Mouse (Mus musculus): Measurements from ENCODE around the gene Serhl.

Serhl gene

DNA sequence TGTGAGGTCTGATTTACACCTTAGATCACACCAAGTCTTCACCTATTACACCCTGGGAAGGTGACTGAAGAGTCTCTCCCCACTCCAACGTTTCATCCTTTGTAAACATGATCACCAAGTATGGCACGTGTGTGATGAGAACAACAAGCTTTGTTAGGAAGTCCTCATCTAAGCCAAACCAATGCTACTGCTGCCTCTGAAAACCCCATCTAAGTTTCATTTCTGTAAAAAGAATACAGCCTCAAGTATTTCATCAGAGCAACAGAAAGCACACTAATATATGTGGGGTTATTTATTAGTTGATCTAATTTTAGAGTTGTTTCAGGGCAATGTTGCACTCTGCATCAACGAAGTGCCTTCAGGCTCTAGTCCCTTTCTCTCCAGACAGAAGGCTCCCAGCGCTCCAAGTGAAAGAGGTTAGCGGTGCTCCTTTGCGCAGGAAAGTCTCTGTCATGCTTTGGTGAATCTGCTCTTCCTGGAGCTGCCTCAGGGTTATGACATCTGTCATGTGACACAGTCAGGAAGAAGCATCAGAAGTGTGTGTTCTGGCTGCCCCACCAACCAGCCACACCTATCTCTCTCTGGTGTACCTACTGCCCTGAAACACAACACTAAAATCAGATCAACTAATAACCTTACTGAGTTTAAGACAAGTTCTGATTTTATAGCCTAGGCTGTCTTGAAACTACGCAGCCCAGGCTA lies 40.4 kb downstream of the Serhl start:
- DNase-seq: no peak

GRCm38 (mm10) chr15:83134671-83135070 lies 45.4 kb downstream of the Serhl start:
- DNase-seq: no peak

DNA sequence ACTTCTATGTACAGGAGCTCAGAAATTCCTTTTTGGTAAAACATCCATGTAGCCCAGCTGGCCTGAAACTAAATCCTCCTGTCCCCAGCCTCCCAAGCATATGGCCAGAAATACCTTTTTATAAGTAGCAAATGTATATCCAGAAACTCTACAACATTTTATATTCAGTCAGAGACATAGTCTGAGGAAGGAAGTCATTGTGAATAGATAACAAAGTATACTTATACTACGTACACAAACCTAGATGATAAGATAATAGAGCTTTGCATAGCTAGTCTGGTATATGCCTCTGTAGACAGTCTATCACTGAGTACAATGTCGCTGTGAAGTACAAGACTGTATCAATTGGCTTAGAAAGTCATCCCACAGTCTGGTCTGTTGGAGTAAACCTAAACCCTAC lies 46.3 kb downstream of the Serhl start:
- DNase-seq: no peak

GRCm38 (mm10) chr15:83142861-83143260 lies 53.6 kb downstream of the Serhl start:
- DNase-seq: no peak

GRCm38 (mm10) chr15:83145541-83145940 lies 56.2 kb downstream of the Serhl start:
- no peak for DNase-seq

GRCm38 (mm10) chr15:83148395-83148794 lies 59.1 kb downstream of the Serhl start:
- no peak for DNase-seq

DNA sequence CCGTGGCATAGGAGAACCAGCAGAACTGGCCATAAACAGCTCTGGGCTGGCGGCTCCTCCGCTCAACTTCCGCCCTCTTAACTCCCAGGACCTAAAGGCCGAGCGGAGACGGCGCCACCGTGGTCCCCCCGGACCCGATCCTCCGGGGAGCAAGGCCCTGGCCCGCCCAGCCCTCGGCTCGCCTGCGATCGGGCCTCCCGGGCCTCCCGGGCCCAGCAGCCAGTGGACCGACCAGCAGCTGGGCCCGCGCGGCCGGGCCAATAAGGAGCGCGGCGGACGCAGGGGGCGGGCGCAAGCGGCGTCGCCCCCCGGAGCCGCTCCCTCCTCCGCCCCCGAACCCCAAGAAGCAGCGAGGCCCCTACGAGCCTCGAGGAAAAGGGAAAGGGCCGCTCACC lies 59.5 kb downstream of the Serhl start:
- no peak for DNase-seq

DNA sequence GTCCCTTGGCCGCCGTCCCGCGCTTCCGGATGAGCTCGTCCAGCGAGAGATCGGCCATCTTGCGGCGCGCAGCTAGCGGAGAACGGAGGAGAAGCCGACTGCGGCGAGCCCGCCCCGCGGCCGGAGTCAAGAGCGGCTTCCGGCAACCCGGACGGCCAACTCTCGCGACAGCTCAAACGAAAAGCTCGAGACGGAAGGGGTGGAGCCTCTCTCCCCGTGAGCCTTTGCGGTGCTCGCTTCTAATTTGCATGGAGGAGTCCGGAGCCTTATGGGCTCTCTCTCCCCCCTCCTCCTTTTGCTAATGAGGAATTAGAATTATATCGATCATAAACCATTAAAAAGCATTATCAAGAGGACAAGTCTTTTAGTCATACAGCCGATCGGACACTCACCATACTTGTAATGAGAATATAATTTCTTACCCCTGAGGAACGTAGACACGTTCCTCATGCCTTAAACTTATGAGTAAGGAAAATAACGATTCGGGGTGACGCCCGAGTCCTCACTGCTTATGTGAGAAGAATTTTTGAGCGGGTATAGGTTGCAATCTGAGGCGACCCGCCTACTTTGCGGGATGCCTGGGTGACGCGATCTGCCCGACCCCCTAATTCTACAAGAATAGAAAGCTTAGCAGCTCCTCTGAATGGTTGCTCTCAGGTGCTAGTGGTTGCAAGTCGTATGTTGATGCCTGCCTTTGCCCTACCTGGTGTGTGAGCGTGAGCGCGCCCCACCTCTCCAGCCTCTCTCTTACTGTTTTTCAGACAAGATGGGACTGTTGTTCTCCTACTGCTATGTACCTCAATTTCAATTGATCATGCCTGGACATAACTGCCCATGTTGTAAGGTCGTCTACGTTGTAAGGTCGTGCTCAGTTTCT lies 60.1 kb downstream of the Serhl start, which contains the start of gene Poldip3:
Gene Poldip3 (minus strand): TSS at position 189 of the 877 bp plus-strand sequence.
- DNase-seq: peak; percentile 99

GRCm38 (mm10) chr15:83150073-83150442 lies 60.8 kb downstream of the Serhl start:
- no peak for DNase-seq

DNA sequence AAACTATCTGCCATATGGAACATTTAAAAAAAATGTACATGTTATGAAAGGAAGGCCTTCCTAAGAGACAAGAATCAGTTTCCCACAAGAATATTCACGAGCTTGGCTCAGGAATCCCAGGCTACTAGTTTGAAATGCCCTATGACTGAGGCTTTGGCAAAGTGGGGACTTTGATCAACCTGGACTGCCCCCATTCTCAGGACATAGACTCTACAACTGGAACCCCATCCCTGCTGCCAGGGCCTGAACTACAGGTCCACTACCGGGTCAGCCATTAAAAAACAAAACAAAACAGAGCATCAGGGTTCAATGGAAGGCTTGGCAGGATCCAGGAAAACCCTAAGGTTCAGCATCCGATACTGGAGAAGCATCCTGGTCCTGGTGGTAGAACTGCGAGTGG lies 61.4 kb downstream of the Serhl start:
- DNase-seq: no peak

DNA sequence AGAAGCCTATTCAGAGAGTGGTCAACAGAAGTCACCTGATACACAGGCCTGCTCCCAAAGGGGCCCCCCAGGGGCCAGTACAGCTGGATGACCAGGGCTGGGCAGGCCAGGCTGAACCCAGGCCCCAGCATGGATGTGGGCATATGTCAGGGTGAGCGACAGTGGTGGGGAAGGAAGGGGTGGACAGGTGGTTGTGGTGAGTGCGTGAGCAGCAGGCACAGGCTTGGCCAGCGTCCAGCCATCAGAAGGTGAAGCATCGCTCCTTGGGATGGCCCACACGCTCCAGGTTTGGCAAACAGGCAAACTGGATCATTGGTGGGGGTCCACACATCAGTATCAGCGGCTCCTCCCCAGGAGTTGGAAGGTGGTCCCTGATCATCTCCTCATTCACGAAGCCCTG lies 65.0 kb downstream of the Serhl start:
- DNase-seq: no peak

GRCm38 (mm10) chr15:83155672-83156419 lies 66.5 kb downstream of the Serhl start:
- DNase-seq: no peak

DNA sequence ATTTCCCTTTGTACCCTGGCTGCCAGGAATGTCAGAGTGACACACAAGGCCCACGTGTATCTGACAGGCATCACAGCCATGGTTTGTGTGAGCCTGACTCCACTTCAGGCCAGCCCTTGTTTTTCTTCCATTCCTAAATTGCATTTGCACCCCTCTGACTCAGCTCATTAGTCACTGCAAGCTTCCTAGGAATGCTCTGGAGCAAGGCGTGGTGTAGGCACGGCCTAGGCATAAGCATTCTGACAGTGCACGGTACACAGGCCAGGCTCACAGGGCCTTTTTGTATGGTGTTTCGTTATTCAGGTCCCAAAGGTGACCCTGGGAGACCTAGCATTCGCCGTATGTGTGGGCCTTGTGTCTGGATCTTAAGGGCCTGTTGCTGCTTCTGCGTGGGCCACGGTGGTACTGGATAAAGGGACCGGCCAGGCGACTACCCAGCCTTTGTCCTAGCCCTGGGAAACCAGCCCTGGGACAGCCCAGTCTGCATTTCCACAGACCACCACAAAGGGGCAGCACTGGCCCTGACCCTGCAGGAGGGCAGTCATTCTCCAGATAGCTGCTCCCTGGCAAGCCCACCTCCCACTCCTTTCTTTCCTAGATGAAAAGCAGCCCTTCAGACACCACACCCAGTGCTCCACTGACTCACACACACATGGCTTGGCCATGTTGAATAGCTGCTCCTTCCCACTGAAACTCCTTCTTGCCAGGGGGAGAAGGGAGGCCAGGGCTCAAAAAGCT lies 67.8 kb downstream of the Serhl start:
- DNase-seq: peak; percentile 78

- no peak for DNase-seq
Observed at GRCm38 (mm10) chr15:83157667-83158064, 68.4 kb downstream of the Serhl start.

- no peak for DNase-seq
Observed at GRCm38 (mm10) chr15:83158587-83159160, 69.4 kb downstream of the Serhl start.

DNA sequence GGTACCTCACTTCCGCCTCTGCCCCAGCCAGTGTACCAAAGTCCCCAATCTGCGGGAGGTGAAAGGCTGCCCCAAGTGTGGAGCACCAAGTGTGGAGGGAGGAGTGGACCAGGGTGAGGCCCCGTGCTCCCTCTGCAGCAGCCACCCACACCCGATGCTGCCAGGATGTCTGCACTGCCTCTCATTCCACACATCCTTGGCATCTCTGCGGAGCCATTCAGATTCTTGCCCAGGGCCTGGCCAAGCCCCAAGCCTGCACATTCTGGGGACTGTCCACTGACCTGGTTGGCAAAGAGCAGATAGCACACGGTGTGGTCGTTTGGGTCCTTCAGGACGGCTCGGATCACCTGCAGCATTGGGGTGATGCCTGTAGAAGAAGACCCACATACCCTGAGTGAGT lies 70.5 kb downstream of the Serhl start:
- no peak for DNase-seq

DNA sequence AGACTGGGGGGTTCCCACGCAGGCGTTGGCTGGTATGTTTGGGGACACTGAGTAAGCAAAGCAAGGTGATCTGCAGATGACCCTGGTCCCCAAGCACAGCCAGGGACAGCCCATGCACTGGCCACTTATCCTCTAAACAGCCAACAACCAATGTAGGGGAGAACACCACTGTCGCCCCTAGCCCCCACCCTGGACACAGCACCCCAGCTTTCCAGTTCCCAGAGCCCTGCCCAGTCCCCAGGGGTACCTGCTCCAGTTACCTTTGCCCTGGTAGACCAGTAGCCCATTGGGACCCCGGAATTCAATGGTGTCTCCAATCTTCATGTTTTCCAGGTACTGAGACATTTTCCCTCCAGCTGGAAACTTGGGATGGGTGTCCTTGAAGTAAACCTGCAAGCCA lies 71.3 kb downstream of the Serhl start:
- DNase-seq: no peak

- DNase-seq: no peak
Observed at GRCm38 (mm10) chr15:83161062-83161748, 71.9 kb downstream of the Serhl start.

GRCm38 (mm10) chr15:83162001-83162400 lies 72.7 kb downstream of the Serhl start:
- no peak for DNase-seq

GRCm38 (mm10) chr15:83162818-83163485 lies 73.6 kb downstream of the Serhl start:
- no peak for DNase-seq

DNA sequence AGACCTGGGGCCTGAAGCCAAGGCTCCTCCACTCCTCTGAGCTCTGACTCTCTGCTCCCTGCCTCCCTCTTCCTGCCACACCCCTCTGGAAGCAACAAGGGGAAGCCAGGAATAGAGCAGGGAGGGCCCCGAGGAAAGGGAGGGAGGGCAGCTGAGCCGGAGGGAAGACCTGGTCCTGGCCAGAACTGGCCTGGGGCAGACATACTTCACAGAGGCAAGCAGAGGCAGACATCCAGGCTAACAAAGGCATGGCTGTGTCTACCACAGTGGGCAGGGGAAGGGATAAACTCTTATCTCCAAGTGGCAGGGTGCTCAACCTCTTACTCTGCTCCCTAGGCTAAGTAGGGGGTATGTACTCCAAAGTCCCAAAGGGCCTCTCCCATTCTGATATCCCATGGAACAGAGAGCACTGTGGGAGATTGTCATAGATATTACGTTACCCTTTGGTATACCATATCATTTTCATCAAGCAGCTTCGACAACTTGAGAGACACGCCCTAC lies 75.7 kb downstream of the Serhl start:
- DNase-seq: peak; percentile 73
